Comparison of ENCODE assay signal across 21 mouse cellular contexts in genomic region chr2:44215506-44215905, GRCm38 (mm10).
A peak's percentile ranks its signal among the peaks of the same experiment; 100 is the strongest.
DNase-seq lines count a peak whose midpoint lies in the region; ATAC-seq and TF ChIP-seq lines count a peak whose summit lies in the region.
"Had no signal": no experiment of that assay in that cellular context is flagged by ENCODE, and none has a peak within 500 bp of the region (broad histone marks: within the 10 kb centered on the region; RNA-seq: fewer than 3 reads in every experiment).

No protein-coding gene starts in this region.

- peak; percentile 54 for DNase-seq in heart, adult 11 months
- DNase-seq in heart, adult 2 months: no peak
- peak in 1 of 2 experiments; percentile 25 for DNase-seq in left cerebral cortex, adult 2 months (ENCODE audit: extremely low spot score in 1 of 2, low spot score in 2 of 2)
- DNase-seq in right cerebral cortex, adult 2 months (ENCODE audit: low spot score in 2 of 2): peak; percentile 40 to 48
- peak; percentile 72 for DNase-seq in telencephalon, adult 2 months (ENCODE audit: low read depth, low spot score)
- no peak for DNase-seq in embryo, embryonic 11 days
- DNase-seq in layer of hippocampus, postnatal 25 days (ENCODE audit: extremely low spot score in 1 of 2, low spot score in 1 of 2): no peak
- DNase-seq: cerebellum, adult 2 months; gastrocnemius, postnatal 25 days; heart, postnatal 36 days; kidney, adult 2 months; layer of hippocampus, adult 9-11 months; lung, postnatal 4 days; midbrain, embryonic 14.5 days; spleen, adult 18-20 months; thymus, postnatal 25 days had no signal

- H3K27me3 ChIP-seq in heart, adult 2 months (ENCODE audit: control insufficient read depth, insufficient read depth, low read length): no peaks in the 10 kb centered on the region
- H3K27me3 ChIP-seq: heart, embryonic 15.5 days; hindbrain, embryonic 13.5 days had no signal

- no peak overlapping the region for H3K9ac ChIP-seq in heart, adult 2 months (ENCODE audit: low read depth, low read length)
- H3K9ac ChIP-seq: heart, embryonic 15.5 days; hindbrain, embryonic 13.5 days had no signal

- no peak for TF ChIP-seq POLR2A in heart, adult 2 months (IDR thresholded peaks at IDR 0.05; ENCODE audit: insufficient read depth, low read depth, low read length)

- no peaks in the 10 kb centered on the region for H3K79me2 ChIP-seq in heart, adult 2 months (replicated peaks; ENCODE audit: control insufficient read depth, insufficient read depth, low read length)

- H3K27ac ChIP-seq in heart, adult 2 months: no peak overlapping the region
- H3K27ac ChIP-seq in left cerebral cortex, adult 2 months: peak overlapping the region; percentile 53; the same call in 1 of the 2 replicates
- H3K27ac ChIP-seq: heart, embryonic 15.5 days; hindbrain, embryonic 13.5 days; kidney, postnatal 0 days; limb, embryonic 10.5 days had no signal

- H3K4me1 ChIP-seq in heart, adult 2 months (ENCODE audit: control insufficient read depth, insufficient read depth, low read length): no peaks in the 10 kb centered on the region
- H3K4me1 ChIP-seq: heart, embryonic 15.5 days had no signal

- no peak for ATAC-seq in erythroid progenitor cell, adult 5-6 weeks (replicated peaks; ENCODE audit: low FRiP score, poor library complexity, severe bottlenecking)

- H3K4me3 ChIP-seq in heart, adult 2 months: no peak overlapping the region
- no peak overlapping the region for H3K4me3 ChIP-seq in left cerebral cortex, adult 2 months
- H3K4me3 ChIP-seq: heart, embryonic 15.5 days; hindbrain, embryonic 13.5 days; limb, embryonic 10.5 days had no signal

- H3K36me3 ChIP-seq in heart, adult 2 months (ENCODE audit: control insufficient read depth, insufficient read depth, low read length): no peaks in the 10 kb centered on the region
- H3K36me3 ChIP-seq: heart, embryonic 15.5 days; hindbrain, embryonic 13.5 days; limb, embryonic 10.5 days had no signal

- no peak for TF ChIP-seq CTCF in heart, adult 2 months (IDR thresholded peaks at IDR 0.05)
- TF ChIP-seq CTCF in left cerebral cortex, adult 2 months (IDR thresholded peaks at IDR 0.05): no peak

- intact Hi-C loops in heart, adult 2 months (cut with DNase I): loop anchor here (10.0 kb wide), 1 partner anchor 101 kb away; no protein-coding TSS in a partner anchor
- intact Hi-C loops in left cerebral cortex, adult 2 months (cut with DNase I): no loop called here

- no peak for TF ChIP-seq EP300 in heart, adult 2 months (IDR thresholded peaks at IDR 0.05; ENCODE audit: insufficient read depth, low read depth, low read length)

- WGBS in heart, adult 2 months: 86% methylated on average over 7 of the region's 7 CpGs

Comparison
In these comparisons a context has a peak if more than half of its experiments do, and no peak if none do; other contexts are left out.
1. DNase-seq: peak in heart, adult 11 months (single experiment), right cerebral cortex, adult 2 months (2 of 2) and telencephalon, adult 2 months (single experiment); none in heart, adult 2 months (0 of 2), embryo, embryonic 11 days (single experiment) and layer of hippocampus, postnatal 25 days (0 of 2).